Mouse (Mus musculus): Measurements from ENCODE around the gene Zfp655. TPM values are rescaled to one million over a fixed set of nuclear protein-coding genes. Genes with fewer than 3 reads are reported as not detected.

Gene Zfp655
- total and polyA plus RNA-seq, 3 experiments = 25.1 to 124 (median 101) TPM

- Histone ChIP-seq H3K4me3 (ENCODE audit: low read depth, low read length) (peak within 1 kb of the TSS; percentile 90), H3K9me3 (replicated peaks) (no peaks in the 10 kb centered on the region), H3K36me3 (replicated peaks) (peaks cover 39% of the 10 kb centered on the region), H3K27me3 (ENCODE audit: insufficient read depth, low read length) (no peaks in the 10 kb centered on the region), H3K4me1 (ENCODE audit: insufficient read depth, low read depth, low read length) (peaks cover 23% of the 10 kb centered on the region)
- no peak for TF ChIP-seq GATA1 (IDR thresholded peaks at IDR 0.05; ENCODE audit: borderline replicate concordance, low read length)
- TF ChIP-seq TAL1 (conservative IDR thresholded peaks at IDR 0.05; ENCODE audit: low read depth, low read length) = no peak
- no peak for TF ChIP-seq POLR2AphosphoS5 (IDR thresholded peaks at IDR 0.05; ENCODE audit: insufficient replicate concordance, low read depth, low read length)
- no peak for TF ChIP-seq CTCF (IDR thresholded peaks at IDR 0.05; ENCODE audit: low read depth, low read length)
- no peak for TF ChIP-seq GATA2 (IDR thresholded peaks at IDR 0.05; ENCODE audit: borderline replicate concordance, low read depth, low read length)
- ATAC-seq (ENCODE audit: extremely low read depth, insufficient number of reproducible peaks, low FRiP score, poor library complexity, severe bottlenecking) (peak; percentile 98), DNase-seq (ENCODE audit: low spot score) (peak; percentile 84)
Observed at GRCm38 (mm10) chr5:145280371-145281143, 49.0 kb downstream of the Zfp655 start, which contains the start of gene Zscan25. Zscan25 (plus strand) TSS chr5:145280500.

- Histone ChIP-seq H3K9me3 (replicated peaks) (no peaks in the 10 kb centered on the region), H3K36me3 (replicated peaks) (peaks cover 92% of the 10 kb centered on the region), H3K4me3 (ENCODE audit: low read depth, low read length) (no peak overlapping the region), H3K4me1 (ENCODE audit: insufficient read depth, low read depth, low read length) (peaks cover 7% of the 10 kb centered on the region), H3K27me3 (ENCODE audit: insufficient read depth, low read length) (no peaks in the 10 kb centered on the region; the same call in 1 of the 2 replicates)
- ATAC-seq (ENCODE audit: extremely low read depth, insufficient number of reproducible peaks, low FRiP score, poor library complexity, severe bottlenecking) (no peak), DNase-seq (ENCODE audit: low spot score) (no peak)
- TF ChIP-seq CTCF (IDR thresholded peaks at IDR 0.05; ENCODE audit: low read depth, low read length) (no peak), TAL1 (conservative IDR thresholded peaks at IDR 0.05; ENCODE audit: low read depth, low read length) (no peak), GATA1 (IDR thresholded peaks at IDR 0.05; ENCODE audit: borderline replicate concordance, low read length) (no peak), GATA2 (IDR thresholded peaks at IDR 0.05; ENCODE audit: borderline replicate concordance, low read depth, low read length) (no peak), POLR2AphosphoS5 (IDR thresholded peaks at IDR 0.05; ENCODE audit: insufficient replicate concordance, low read depth, low read length) (no peak)
Observed at GRCm38 (mm10) chr5:145288382-145288781, 56.9 kb downstream of the Zfp655 start.

- H3K36me3 ChIP-seq (replicated peaks) = peaks cover 77% of the 10 kb centered on the region
- H3K27me3 ChIP-seq (ENCODE audit: insufficient read depth, low read length) = no peaks in the 10 kb centered on the region; the same call in 1 of the 2 replicates
- H3K4me3 ChIP-seq (ENCODE audit: low read depth, low read length) = no peak overlapping the region
- no peak for TF ChIP-seq GATA2 (IDR thresholded peaks at IDR 0.05; ENCODE audit: borderline replicate concordance, low read depth, low read length)
- no peak for TF ChIP-seq POLR2AphosphoS5 (IDR thresholded peaks at IDR 0.05; ENCODE audit: insufficient replicate concordance, low read depth, low read length)
- TF ChIP-seq GATA1 (IDR thresholded peaks at IDR 0.05; ENCODE audit: borderline replicate concordance, low read length) = no peak
- no peak for TF ChIP-seq CTCF (IDR thresholded peaks at IDR 0.05; ENCODE audit: low read depth, low read length)
- TF ChIP-seq TAL1 (conservative IDR thresholded peaks at IDR 0.05; ENCODE audit: low read depth, low read length) = no peak
- no peak for ATAC-seq (ENCODE audit: extremely low read depth, insufficient number of reproducible peaks, low FRiP score, poor library complexity, severe bottlenecking)
- peaks cover 5% of the 10 kb centered on the region; the same call in 1 of the 2 replicates for H3K4me1 ChIP-seq (ENCODE audit: insufficient read depth, low read depth, low read length)
- no peaks in the 10 kb centered on the region for H3K9me3 ChIP-seq (replicated peaks)
- no peak for DNase-seq (ENCODE audit: low spot score)
Observed at GRCm38 (mm10) chr5:145290697-145291096, 59.2 kb downstream of the Zfp655 start.

- TF ChIP-seq POLR2AphosphoS5 (IDR thresholded peaks at IDR 0.05; ENCODE audit: insufficient replicate concordance, low read depth, low read length) (no peak), CTCF (IDR thresholded peaks at IDR 0.05; ENCODE audit: low read depth, low read length) (no peak), GATA2 (IDR thresholded peaks at IDR 0.05; ENCODE audit: borderline replicate concordance, low read depth, low read length) (no peak), GATA1 (IDR thresholded peaks at IDR 0.05; ENCODE audit: borderline replicate concordance, low read length) (no peak), TAL1 (conservative IDR thresholded peaks at IDR 0.05; ENCODE audit: low read depth, low read length) (no peak)
- no peaks in the 10 kb centered on the region; the same call in 1 of the 2 replicates for H3K27me3 ChIP-seq (ENCODE audit: insufficient read depth, low read length)
- peaks cover 60% of the 10 kb centered on the region for H3K36me3 ChIP-seq (replicated peaks)
- ATAC-seq (ENCODE audit: extremely low read depth, insufficient number of reproducible peaks, low FRiP score, poor library complexity, severe bottlenecking) (no peak), DNase-seq (ENCODE audit: low spot score) (no peak)
- no peak overlapping the region for H3K4me3 ChIP-seq (ENCODE audit: low read depth, low read length)
- H3K9me3 ChIP-seq (replicated peaks) = no peaks in the 10 kb centered on the region
- H3K4me1 ChIP-seq (ENCODE audit: insufficient read depth, low read depth, low read length) = peaks cover 2% of the 10 kb centered on the region; the same call in 1 of the 2 replicates
Observed at GRCm38 (mm10) chr5:145292398-145292797, 60.9 kb downstream of the Zfp655 start.

Other genes starting within 250 kb of the Zfp655 start
- not detected in 2 replicates for gene Gm4871, start 199.0 kb upstream of the Zfp655 start, total RNA-seq (2014; fragmentation: Nextera tagmentation)
- not detected in 2 replicates for gene Gm4871, start 199.0 kb upstream of the Zfp655 start, total RNA-seq (2017)
- not detected in 2 replicates for gene Gm4871, start 199.0 kb upstream of the Zfp655 start, polyA plus RNA-seq (2012)
- gene 1700018F24Rik, start 188.7 kb upstream of the Zfp655 start, total RNA-seq (2014; fragmentation: Nextera tagmentation) = not detected in 2 replicates
- gene 1700018F24Rik, start 188.7 kb upstream of the Zfp655 start, total RNA-seq (2017) = not detected in 2 replicates
- not detected in 2 replicates for gene 1700018F24Rik, start 188.7 kb upstream of the Zfp655 start, polyA plus RNA-seq (2012)
- 77.0 and 85.3 TPM in 2 replicates for gene Arpc1a, start 147.9 kb upstream of the Zfp655 start, total RNA-seq (2014; fragmentation: Nextera tagmentation)
- 125 and 169 TPM in 2 replicates for gene Arpc1a, start 147.9 kb upstream of the Zfp655 start, total RNA-seq (2017)
- 56.4 and 58.6 TPM in 2 replicates for gene Arpc1a, start 147.9 kb upstream of the Zfp655 start, polyA plus RNA-seq (2012)
- not detected in 2 replicates for gene Kpna7, start 147.7 kb upstream of the Zfp655 start, total RNA-seq (2014; fragmentation: Nextera tagmentation)
- gene Kpna7, start 147.7 kb upstream of the Zfp655 start, total RNA-seq (2017) = not detected in 2 replicates
- not detected in 2 replicates for gene Kpna7, start 147.7 kb upstream of the Zfp655 start, polyA plus RNA-seq (2012)
- gene Arpc1b, start 117.5 kb upstream of the Zfp655 start, total RNA-seq (2014; fragmentation: Nextera tagmentation) = 226 and 347 TPM in 2 replicates
- gene Arpc1b, start 117.5 kb upstream of the Zfp655 start, total RNA-seq (2017) = 230 and 290 TPM in 2 replicates
- 2,252 and 2,780 TPM in 2 replicates for gene Arpc1b, start 117.5 kb upstream of the Zfp655 start, polyA plus RNA-seq (2012)
- gene Pdap1, start 91.5 kb upstream of the Zfp655 start, total RNA-seq (2014; fragmentation: Nextera tagmentation) = 95.0 and 112 TPM in 2 replicates
- gene Pdap1, start 91.5 kb upstream of the Zfp655 start, total RNA-seq (2017) = 72.7 and 82.5 TPM in 2 replicates
- 173 and 217 TPM in 2 replicates for gene Pdap1, start 91.5 kb upstream of the Zfp655 start, polyA plus RNA-seq (2012)
- 116 and 155 TPM in 2 replicates for gene Bud31, start 91.4 kb upstream of the Zfp655 start, total RNA-seq (2014; fragmentation: Nextera tagmentation)
- 287 and 292 TPM in 2 replicates for gene Bud31, start 91.4 kb upstream of the Zfp655 start, total RNA-seq (2017)
- gene Bud31, start 91.4 kb upstream of the Zfp655 start, polyA plus RNA-seq (2012) = 5.7 and 8.7 TPM in 2 replicates
- 8.2 and 16.4 TPM in 2 replicates for gene Ptcd1, start 64.6 kb upstream of the Zfp655 start, total RNA-seq (2014; fragmentation: Nextera tagmentation)
- 10.9 and 12.1 TPM in 2 replicates for gene Ptcd1, start 64.6 kb upstream of the Zfp655 start, total RNA-seq (2017)
- gene Ptcd1, start 64.6 kb upstream of the Zfp655 start, polyA plus RNA-seq (2012) = 17.1 and 18.4 TPM in 2 replicates
- gene Cpsf4, start 64.5 kb upstream of the Zfp655 start, total RNA-seq (2014; fragmentation: Nextera tagmentation) = 44.3 and 55.4 TPM in 2 replicates
- gene Cpsf4, start 64.5 kb upstream of the Zfp655 start, total RNA-seq (2017) = 67.6 and 71.2 TPM in 2 replicates
- gene Cpsf4, start 64.5 kb upstream of the Zfp655 start, polyA plus RNA-seq (2012) = 89.8 and 90.0 TPM in 2 replicates
- gene Atp5j2, start 39.7 kb upstream of the Zfp655 start, total RNA-seq (2014; fragmentation: Nextera tagmentation) = 133 and 170 TPM in 2 replicates
- gene Atp5j2, start 39.7 kb upstream of the Zfp655 start, total RNA-seq (2017) = 257 and 304 TPM in 2 replicates
- 21.5 and 61.1 TPM in 2 replicates for gene Atp5j2, start 39.7 kb upstream of the Zfp655 start, polyA plus RNA-seq (2012)
- gene Zkscan14, start 29.8 kb upstream of the Zfp655 start, total RNA-seq (2014; fragmentation: Nextera tagmentation) = 9.6 and 9.9 TPM in 2 replicates
- 21.3 and 22.2 TPM in 2 replicates for gene Zkscan14, start 29.8 kb upstream of the Zfp655 start, total RNA-seq (2017)
- gene Zkscan14, start 29.8 kb upstream of the Zfp655 start, polyA plus RNA-seq (2012) = 2.9 and 3.6 TPM in 2 replicates
- gene Zkscan5, start 27.2 kb upstream of the Zfp655 start, total RNA-seq (2014; fragmentation: Nextera tagmentation) = 13.7 and 14.6 TPM in 2 replicates
- 9.2 and 10.4 TPM in 2 replicates for gene Zkscan5, start 27.2 kb upstream of the Zfp655 start, total RNA-seq (2017)
- gene Zkscan5, start 27.2 kb upstream of the Zfp655 start, polyA plus RNA-seq (2012) = 1.3 and 2.8 TPM in 2 replicates
- 23.7 and 33.2 TPM in 2 replicates for gene Zscan25, start 48.8 kb downstream of the Zfp655 start, total RNA-seq (2014; fragmentation: Nextera tagmentation)
- gene Zscan25, start 48.8 kb downstream of the Zfp655 start, total RNA-seq (2017) = 9.2 and 10.0 TPM in 2 replicates
- 34.7 and 44.8 TPM in 2 replicates for gene Zscan25, start 48.8 kb downstream of the Zfp655 start, polyA plus RNA-seq (2012)
- not detected in 2 replicates for gene Cyp3a57, start 113.6 kb downstream of the Zfp655 start, total RNA-seq (2014; fragmentation: Nextera tagmentation)
- 0.23 TPM in 1 of 2 replicates, not detected in the other for gene Cyp3a57, start 113.6 kb downstream of the Zfp655 start, total RNA-seq (2017)
- not detected in 2 replicates for gene Cyp3a57, start 113.6 kb downstream of the Zfp655 start, polyA plus RNA-seq (2012)
- gene Cyp3a16, start 238.0 kb downstream of the Zfp655 start, total RNA-seq (2014; fragmentation: Nextera tagmentation) = not detected in 2 replicates
- gene Cyp3a16, start 238.0 kb downstream of the Zfp655 start, total RNA-seq (2017) = not detected in 2 replicates
- not detected in 2 replicates for gene Cyp3a16, start 238.0 kb downstream of the Zfp655 start, polyA plus RNA-seq (2012)